Mouse (Mus musculus) midbrain, embryonic 11.5 days (tissue): ENCODE measurements around the gene Gm20605. TPM values are rescaled to one million over a fixed set of nuclear protein-coding genes. Genes with fewer than 3 reads are reported as not detected.
"Not testable (repeated sequence)": the region's sequence is repeated elsewhere in the genome, so short reads cannot be mapped to it uniquely, and the experiment has no call there.

Source experiments
- ATAC-seq: fragments of 200-750 bp; cut with Nextera tagmentation; 2 replicates; pipeline ENCODE4 v1.8.0; 2017; ENCODE audit warnings: moderate TSS enrichment, moderate library complexity; ENCODE audit not compliant: low FRiP score
- DNase-seq: peaks from one replicate; pipeline ENCODE4 v3.0.0; 2015; ENCODE audit warnings: low spot score; ENCODE audit errors: missing footprints
- H3K27ac ChIP-seq: fragments of 300-500 bp; sonication (generic); 2 replicates; pipeline ENCODE4 v1.5.1; 2014; ENCODE audit warnings: low read depth, low read length
- H3K27me3 ChIP-seq: fragments of 300-500 bp; sonication (generic); 2 replicates; pipeline ENCODE4 v1.6.1; 2014; ENCODE audit warnings: mild to moderate bottlenecking, low read length, moderate library complexity, mixed read lengths; ENCODE audit not compliant: control insufficient read depth, insufficient read depth
- H3K36me3 ChIP-seq: fragments of 300-500 bp; sonication (generic); 2 replicates; pipeline ENCODE4 v1.6.1; 2014; ENCODE audit warnings: mild to moderate bottlenecking, low read length, moderate library complexity, mixed read lengths; ENCODE audit not compliant: control insufficient read depth, insufficient read depth
- H3K4me1 ChIP-seq: fragments of 300-500 bp; sonication (generic); 2 replicates; pipeline ENCODE4 v1.6.1; 2014; ENCODE audit warnings: low read length; ENCODE audit not compliant: control insufficient read depth, insufficient read depth
- H3K4me2 ChIP-seq: fragments of 300-500 bp; sonication (generic); 2 replicates; pipeline ENCODE4 v1.6.1; 2014; ENCODE audit warnings: mild to moderate bottlenecking, moderate library complexity
- H3K4me3 ChIP-seq: fragments of 300-500 bp; sonication (generic); 2 replicates; pipeline ENCODE4 v1.5.1; 2014; ENCODE audit warnings: low read depth, low read length
- H3K9ac ChIP-seq: fragments of 300-500 bp; sonication (generic); 2 replicates; pipeline ENCODE4 v1.6.1; 2014; ENCODE audit warnings: low read length
- H3K9me3 ChIP-seq: fragments of 300-500 bp; sonication (generic); 2 replicates; pipeline ENCODE4 v1.6.1; 2016; ENCODE audit warnings: low read length; ENCODE audit not compliant: control insufficient read depth
- WGBS: fragments of 180-500 bp; shearing (Covaris S2); extraction: QIAGEN DNeasy Blood & Tissue Kit; methylation state at CpG from one replicate; pipeline ENCODE4 v1.1.7; 2014; 5-methylcytosine and 5-hydroxymethylcytosine counted together
- polyA plus RNA-seq: library from polyadenylated mRNA; unstranded; fragments of >200 nt; fragmentation: Nextera tagmentation; extraction: Ambion mirVana; gene quantifications from 2 replicates; pipeline ENCODE4 v1.2.1, GENCODE M21; 2014

Gene Gm20605
- polyA plus RNA-seq, 1 experiment from 2014 or later: 4.5 TPM

- Histone ChIP-seq H3K36me3 (no peaks in the 10 kb centered on the region), H3K9me3 (no peaks in the 10 kb centered on the region), H3K4me2 (no peak overlapping the region), H3K9ac (no peak overlapping the region), H3K27me3 (no peaks in the 10 kb centered on the region; the same call in 1 of the 2 replicates), H3K4me3 (no peak overlapping the region), H3K4me1 (peaks cover 26% of the 10 kb centered on the region), H3K27ac (no peak overlapping the region)
- DNase-seq: no peak
- WGBS: 63% methylated on average over 3 of the region's 3 CpGs
- no peak for ATAC-seq
Observed at GRCm38 (mm10) chr5:137609292-137609691, 19.7 kb upstream of the Gm20605 start.

GRCm38 (mm10) chr5:137610056-137610455 is 18.9 kb upstream of the Gm20605 start:
- no peak overlapping the region for H3K4me2 ChIP-seq
- no peaks in the 10 kb centered on the region for H3K9me3 ChIP-seq
- H3K9ac ChIP-seq: peak overlapping the region; percentile 30; the same call in 1 of the 2 replicates
- no peaks in the 10 kb centered on the region; the same call in 1 of the 2 replicates for H3K27me3 ChIP-seq
- WGBS: 80% methylated on average over 4 of the region's 4 CpGs
- no peak for DNase-seq
- H3K36me3 ChIP-seq: no peaks in the 10 kb centered on the region
- no peak overlapping the region for H3K27ac ChIP-seq
- peaks cover 26% of the 10 kb centered on the region for H3K4me1 ChIP-seq
- ATAC-seq: no peak
- no peak overlapping the region for H3K4me3 ChIP-seq

- H3K36me3 ChIP-seq: no peaks in the 10 kb centered on the region
- WGBS: 17% methylated on average over 11 of the region's 12 CpGs
- peak; percentile 15; the same call in 1 of the 2 replicates for ATAC-seq
- no peaks in the 10 kb centered on the region; the same call in 1 of the 2 replicates for H3K27me3 ChIP-seq
- DNase-seq: peak; percentile 87
- peaks cover 26% of the 10 kb centered on the region for H3K4me1 ChIP-seq
- peak overlapping the region; percentile 40; the same call in 1 of the 2 replicates for H3K27ac ChIP-seq
- H3K9me3 ChIP-seq: no peaks in the 10 kb centered on the region
- peak overlapping the region; percentile 22 for H3K4me2 ChIP-seq
- H3K4me3 ChIP-seq: no peak overlapping the region
- peak overlapping the region; percentile 30 for H3K9ac ChIP-seq
Observed at GRCm38 (mm10) chr5:137610548-137611244, 18.3 kb upstream of the Gm20605 start.

- 45% methylated on average over 6 of the region's 6 CpGs for WGBS
- no peaks in the 10 kb centered on the region; the same call in 1 of the 2 replicates for H3K27me3 ChIP-seq
- H3K4me3 ChIP-seq: no peak overlapping the region
- no peaks in the 10 kb centered on the region for H3K9me3 ChIP-seq
- H3K36me3 ChIP-seq: no peaks in the 10 kb centered on the region
- 0 out of 2 replicates have a peak, but pooled peaks have one; percentile 28 for ATAC-seq
- peak overlapping the region; percentile 30 for H3K9ac ChIP-seq
- DNase-seq: peak; percentile 87
- H3K4me2 ChIP-seq: peak overlapping the region; percentile 22; the same call in 1 of the 2 replicates
- peak overlapping the region; percentile 40; the same call in 1 of the 2 replicates for H3K27ac ChIP-seq
- peaks cover 26% of the 10 kb centered on the region for H3K4me1 ChIP-seq
Observed at GRCm38 (mm10) chr5:137611245-137611602, 17.8 kb upstream of the Gm20605 start.

- H3K9me3 ChIP-seq: no peaks in the 10 kb centered on the region
- no peak for DNase-seq
- no peaks in the 10 kb centered on the region for H3K36me3 ChIP-seq
- H3K27me3 ChIP-seq: no peaks in the 10 kb centered on the region; the same call in 1 of the 2 replicates
- H3K4me2 ChIP-seq: no peak overlapping the region
- no peak overlapping the region; the same call in 1 of the 2 replicates for H3K27ac ChIP-seq
- 0 out of 2 replicates have a peak, but pooled peaks have one; percentile 15 for ATAC-seq
- WGBS: 69% methylated on average over 5 of the region's 5 CpGs
- H3K4me1 ChIP-seq: peaks cover 26% of the 10 kb centered on the region
- H3K9ac ChIP-seq: peak overlapping the region; percentile 3; the same call in 1 of the 2 replicates
- no peak overlapping the region for H3K4me3 ChIP-seq
Observed at GRCm38 (mm10) chr5:137613076-137613475, 15.9 kb upstream of the Gm20605 start.

- Histone ChIP-seq H3K4me3 (no peak within 1 kb of the TSS), H3K27me3 (no peaks in the 10 kb centered on the region; the same call in 1 of the 2 replicates), H3K36me3 (no peaks in the 10 kb centered on the region), H3K4me1 (peaks cover 22% of the 10 kb centered on the region), H3K27ac (no peak within 1 kb of the TSS; the same call in 1 of the 2 replicates), H3K4me2 (no peak within 1 kb of the TSS), H3K9me3 (no peaks in the 10 kb centered on the region), H3K9ac (peak within 1 kb of the TSS; percentile 3; the same call in 1 of the 2 replicates)
- ATAC-seq: no peak
- DNase-seq: no peak
- 71% methylated on average over 11 of the region's 11 CpGs for WGBS
Observed at GRCm38 (mm10) chr5:137613550-137613949, 15.4 kb upstream of the Gm20605 start, which contains the start of gene Pcolce. Gene Pcolce (minus strand): TSS chr5:137613784.

- H3K9ac ChIP-seq: not testable (repeated sequence)
Observed at GRCm38 (mm10) chr5:137614921-137615320, 14.1 kb upstream of the Gm20605 start.

GRCm38 (mm10) chr5:137615347-137615746 is 13.6 kb upstream of the Gm20605 start:
- peaks cover 18% of the 10 kb centered on the region for H3K4me1 ChIP-seq
- DNase-seq (no peak), ATAC-seq (no peak)
- H3K4me2 ChIP-seq: no peak overlapping the region
- no peak overlapping the region for H3K27ac ChIP-seq
- no peak overlapping the region for H3K4me3 ChIP-seq
- no peaks in the 10 kb centered on the region for H3K36me3 ChIP-seq
- no peak overlapping the region for H3K9ac ChIP-seq
- no peaks in the 10 kb centered on the region for H3K27me3 ChIP-seq
- H3K9me3 ChIP-seq: no peaks in the 10 kb centered on the region
- 91% methylated on average over 7 of the region's 7 CpGs for WGBS

More at GRCm38 (mm10) chr5:137614921-137615320, 14.1 kb upstream of the Gm20605 start:
- peaks cover 21% of the 10 kb centered on the region for H3K4me1 ChIP-seq
- not testable (repeated sequence) for H3K9me3 ChIP-seq, ATAC-seq, H3K4me3 ChIP-seq, H3K27ac ChIP-seq, H3K36me3 ChIP-seq, H3K27me3 ChIP-seq, H3K4me2 ChIP-seq, DNase-seq
- WGBS: 89% methylated on average over 2 of the region's 2 CpGs

GRCm38 (mm10) chr5:137623937-137624530 is 4.9 kb upstream of the Gm20605 start:
- ATAC-seq (no peak), DNase-seq (no peak)
- no peak overlapping the region for H3K9ac ChIP-seq
- H3K27ac ChIP-seq: no peak overlapping the region
- no peaks in the 10 kb centered on the region for H3K27me3 ChIP-seq
- H3K4me3 ChIP-seq: no peak overlapping the region
- H3K36me3 ChIP-seq: no peaks in the 10 kb centered on the region
- WGBS: 85% methylated on average over 11 of the region's 11 CpGs
- no peaks in the 10 kb centered on the region for H3K9me3 ChIP-seq
- H3K4me1 ChIP-seq: no peaks in the 10 kb centered on the region
- H3K4me2 ChIP-seq: no peak overlapping the region
